Mouse (Mus musculus) thymus, adult 2 months (tissue): Measurements from ENCODE around the gene Zfp704. TPM values are rescaled to one million over a fixed set of nuclear protein-coding genes. Genes with fewer than 3 reads are reported as not detected.

Experiments
- DNase-seq: peaks from one replicate; pipeline ENCODE4 v3.0.0; 2021
- H3K27ac ChIP-seq: fragments of 200-500 bp; 2 replicates; pipeline ENCODE4 v1.5.1; 2012; ENCODE audit warnings: low read length, control low read depth; ENCODE audit not compliant: control insufficient read depth, insufficient read depth
- H3K27me3 ChIP-seq: fragments of 200-500 bp; 2 replicates; pipeline ENCODE4 v1.6.1; 2012; ENCODE audit warnings: mild to moderate bottlenecking, low read length, moderate library complexity, mixed read lengths; ENCODE audit not compliant: control insufficient read depth, insufficient read depth
- H3K36me3 ChIP-seq: fragments of 200-500 bp; 2 replicates; pipeline ENCODE4 v1.6.1; 2012; ENCODE audit warnings: mild to moderate bottlenecking, low read length, moderate library complexity; ENCODE audit not compliant: control insufficient read depth, insufficient read depth
- H3K4me1 ChIP-seq: fragments of 200-500 bp; replicated peaks from 2 replicates; pipeline ENCODE4 v1.6.1; 2012; ENCODE audit warnings: low read length; ENCODE audit not compliant: control insufficient read depth, insufficient read depth
- H3K4me3 ChIP-seq: fragments of 200-500 bp; 2 replicates; pipeline ENCODE4 v1.5.1; 2012; ENCODE audit warnings: mild to moderate bottlenecking, low read length, control low read depth, moderate library complexity; ENCODE audit not compliant: control insufficient read depth, insufficient read depth
- CTCF ChIP-seq: fragments of 200-500 bp; IDR thresholded peaks from 2 replicates; pipeline ENCODE4 v1.5.1; 2012; ENCODE audit warnings: mild to moderate bottlenecking, control low read depth, low read length, moderate library complexity, borderline replicate concordance; ENCODE audit not compliant: control insufficient read depth, poor library complexity, insufficient read depth; ENCODE audit errors: extremely low read depth
- POLR2A ChIP-seq: fragments of 200-500 bp; IDR thresholded peaks from 2 replicates; pipeline ENCODE4 v1.6.1; 2012; ENCODE audit warnings: mild to moderate bottlenecking, low read length, control low read depth, moderate library complexity; ENCODE audit not compliant: control insufficient read depth, poor library complexity, insufficient read depth; ENCODE audit errors: extremely low read depth
- WGBS: fragments of 180-500 bp; shearing (Covaris S2); methylation state at CpG from one replicate; pipeline ENCODE4 v1.1.7; 2018; 5-methylcytosine and 5-hydroxymethylcytosine counted together
- polyA plus RNA-seq: library from polyadenylated mRNA; depleted of rRNA; stranded (reverse); fragments of >200 nt; gene quantifications from 2 replicates; pipeline ENCODE4 v1.2.3, GENCODE M21; 2012

Gene Zfp704
- polyA plus RNA-seq, 1 experiment: 7.4 TPM

DNA sequence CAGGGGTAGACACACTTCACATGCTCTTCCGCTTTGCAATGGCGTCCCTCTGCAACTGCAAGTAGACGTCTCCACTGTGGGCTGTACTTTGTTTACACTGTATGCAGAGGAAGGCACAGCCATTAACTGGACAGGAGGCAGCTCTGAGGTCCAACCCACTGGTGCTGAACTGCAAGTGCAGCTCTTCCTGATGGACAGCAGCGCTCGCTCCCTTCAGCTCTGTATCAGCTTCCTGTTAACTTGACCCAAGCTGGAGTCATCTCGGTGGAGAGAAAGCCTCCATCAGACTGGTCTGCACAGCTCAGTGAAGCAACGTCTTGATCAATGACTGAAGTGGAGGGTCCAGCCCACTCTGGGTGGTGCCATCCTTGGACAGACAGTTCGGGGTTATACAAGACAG, 57.6 kb downstream of the Zfp704 start:
- no peak for DNase-seq
- H3K27ac ChIP-seq: no peak overlapping the region
- H3K27me3 ChIP-seq: no peaks in the 10 kb centered on the region
- WGBS: 90% methylated on average over 8 of the region's 8 CpGs
- TF ChIP-seq CTCF: no peak
- no peak for TF ChIP-seq POLR2A
- H3K36me3 ChIP-seq: no peaks in the 10 kb centered on the region
- no peak overlapping the region for H3K4me3 ChIP-seq
- H3K4me1 ChIP-seq: peaks cover 36% of the 10 kb centered on the region

DNA sequence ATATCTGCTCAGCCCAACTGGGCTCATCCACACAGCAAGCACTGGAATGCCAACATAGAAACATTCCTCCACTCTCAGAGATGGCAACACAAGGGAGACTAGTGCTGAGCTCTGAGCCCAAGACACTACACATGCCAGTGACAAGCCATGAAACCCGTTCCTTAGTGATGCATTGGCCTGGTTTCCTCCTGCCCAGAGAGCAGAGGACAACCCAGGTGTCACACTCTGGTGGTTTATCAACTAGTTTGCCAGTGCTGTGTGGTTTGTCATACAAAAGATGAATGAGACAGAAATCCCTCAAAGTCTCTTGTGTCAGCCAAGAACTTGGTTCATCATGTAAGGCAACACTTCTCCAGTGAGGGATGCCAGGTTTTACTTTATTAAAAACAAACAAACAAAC, 59.0 kb downstream of the Zfp704 start:
- H3K4me1 ChIP-seq: peaks cover 41% of the 10 kb centered on the region
- TF ChIP-seq CTCF: no peak
- TF ChIP-seq POLR2A: no peak
- no peak for DNase-seq
- no peaks in the 10 kb centered on the region for H3K27me3 ChIP-seq
- H3K36me3 ChIP-seq: no peaks in the 10 kb centered on the region
- 6% methylated on average over 1 of the region's 1 CpGs for WGBS
- H3K4me3 ChIP-seq: no peak overlapping the region
- H3K27ac ChIP-seq: peak overlapping the region; percentile 16

- Histone ChIP-seq H3K4me1 (peaks cover 41% of the 10 kb centered on the region), H3K36me3 (no peaks in the 10 kb centered on the region), H3K27me3 (no peaks in the 10 kb centered on the region), H3K27ac (peak overlapping the region; percentile 83), H3K4me3 (peak overlapping the region; percentile 22)
- DNase-seq: peak; percentile 55
- TF ChIP-seq POLR2A (no peak), CTCF (no peak)
- 5% methylated on average over 5 of the region's 5 CpGs for WGBS
These were observed 60.1 kb downstream of the Zfp704 start for GRCm38 (mm10) chr3:9549815-9550214.

- peaks cover 41% of the 10 kb centered on the region for H3K4me1 ChIP-seq
- H3K27me3 ChIP-seq: no peaks in the 10 kb centered on the region
- DNase-seq: no peak
- TF ChIP-seq POLR2A (no peak), CTCF (no peak)
- WGBS: 92% methylated on average over 10 of the region's 10 CpGs
- H3K4me3 ChIP-seq: no peak overlapping the region
- no peak overlapping the region for H3K27ac ChIP-seq
- H3K36me3 ChIP-seq: no peaks in the 10 kb centered on the region
These were observed 61.7 kb downstream of the Zfp704 start for GRCm38 (mm10) chr3:9548188-9548587.

DNA sequence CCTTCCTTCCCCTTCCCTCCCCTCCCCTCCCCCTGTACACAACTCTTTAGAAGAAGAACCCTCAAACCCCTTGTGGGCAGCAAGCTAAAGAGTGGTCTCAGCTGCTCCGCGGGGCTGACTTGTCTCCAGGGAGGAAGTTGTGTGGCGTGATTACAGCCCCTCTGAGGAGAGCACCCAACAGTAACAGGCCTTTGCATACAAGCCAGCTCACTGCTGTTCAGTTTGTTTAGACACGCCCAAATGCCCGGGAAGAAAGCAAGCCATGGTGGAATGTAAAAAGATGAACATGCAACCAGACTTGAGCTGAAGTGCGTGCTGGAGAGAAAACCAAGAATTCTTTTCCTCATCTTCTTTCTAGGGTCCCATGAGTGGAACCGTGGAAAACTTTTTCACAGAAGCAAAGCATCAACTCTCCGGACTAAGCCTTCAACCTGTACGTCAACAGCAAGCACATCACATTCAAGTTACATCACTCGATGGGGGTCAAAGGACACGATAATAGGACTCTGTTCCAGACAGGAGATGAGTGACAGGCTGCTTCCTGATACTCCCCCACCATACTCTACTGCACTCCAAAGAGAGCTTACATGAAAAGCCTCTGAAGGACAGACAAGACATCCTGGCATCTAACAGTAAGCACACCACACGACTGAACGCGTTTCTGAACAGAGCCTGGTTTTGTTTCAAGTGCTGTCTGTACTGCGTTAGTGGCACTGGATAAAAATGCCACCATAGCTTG, 62.8 kb downstream of the Zfp704 start:
- H3K36me3 ChIP-seq: no peaks in the 10 kb centered on the region
- no peaks in the 10 kb centered on the region for H3K27me3 ChIP-seq
- WGBS: 18% methylated on average over 15 of the region's 15 CpGs
- H3K4me1 ChIP-seq: peaks cover 35% of the 10 kb centered on the region
- TF ChIP-seq CTCF: no peak
- TF ChIP-seq POLR2A: no peak
- no peak overlapping the region for H3K27ac ChIP-seq
- no peak for DNase-seq
- no peak overlapping the region for H3K4me3 ChIP-seq

DNA sequence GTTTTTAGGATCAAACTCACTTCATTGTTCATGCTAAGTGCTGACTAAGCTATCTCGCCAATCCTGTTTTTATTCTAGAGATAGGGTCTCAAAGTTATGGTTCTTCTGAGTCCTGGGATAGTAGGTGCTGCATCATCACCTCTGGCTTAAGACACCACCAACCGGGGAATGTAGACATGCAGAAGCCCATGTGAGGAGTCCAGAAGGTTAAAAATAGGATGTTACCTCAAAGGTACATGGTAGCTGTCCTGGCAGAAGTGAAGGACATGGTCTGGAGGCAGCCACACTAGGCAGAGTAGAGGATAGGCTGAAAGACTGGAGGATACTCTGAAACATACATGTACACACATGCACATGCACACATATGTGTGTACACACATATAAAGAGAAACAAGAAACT, 65.5 kb downstream of the Zfp704 start:
- Histone ChIP-seq H3K4me1 (peaks cover 17% of the 10 kb centered on the region), H3K4me3 (no peak overlapping the region), H3K36me3 (no peaks in the 10 kb centered on the region), H3K27me3 (no peaks in the 10 kb centered on the region; the same call in 1 of the 2 replicates), H3K27ac (no peak overlapping the region)
- WGBS: 89% methylated on average over 2 of the region's 2 CpGs
- TF ChIP-seq POLR2A (no peak), CTCF (no peak)
- DNase-seq: no peak

DNA sequence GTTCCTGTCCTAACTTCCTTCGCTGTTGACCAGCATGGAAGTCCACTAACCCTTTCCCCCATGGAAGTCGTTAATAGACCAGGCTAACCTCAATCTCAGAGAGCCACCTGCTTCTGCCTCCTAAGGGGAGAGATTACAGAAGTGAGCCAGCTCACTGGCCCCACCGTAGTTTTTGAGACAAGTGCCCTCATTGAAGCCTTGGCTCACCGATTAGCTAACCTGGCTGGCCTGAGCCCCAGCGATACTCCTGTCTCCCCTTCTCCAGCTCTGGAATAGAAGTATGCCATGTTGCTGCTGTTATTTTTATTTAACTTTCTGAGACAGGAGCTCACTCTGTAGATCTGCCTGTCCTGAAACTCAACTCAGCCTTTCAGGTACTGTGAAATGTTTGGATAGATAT, 66.0 kb downstream of the Zfp704 start:
- TF ChIP-seq CTCF: no peak
- TF ChIP-seq POLR2A: no peak
- WGBS: 96% methylated on average over 5 of the region's 5 CpGs
- Histone ChIP-seq H3K27ac (no peak overlapping the region), H3K4me1 (peaks cover 13% of the 10 kb centered on the region), H3K27me3 (no peaks in the 10 kb centered on the region; the same call in 1 of the 2 replicates), H3K4me3 (no peak overlapping the region), H3K36me3 (no peaks in the 10 kb centered on the region)
- DNase-seq: no peak
